Mouse (Mus musculus): Measurements from ENCODE around the gene Fgg.

DNA sequence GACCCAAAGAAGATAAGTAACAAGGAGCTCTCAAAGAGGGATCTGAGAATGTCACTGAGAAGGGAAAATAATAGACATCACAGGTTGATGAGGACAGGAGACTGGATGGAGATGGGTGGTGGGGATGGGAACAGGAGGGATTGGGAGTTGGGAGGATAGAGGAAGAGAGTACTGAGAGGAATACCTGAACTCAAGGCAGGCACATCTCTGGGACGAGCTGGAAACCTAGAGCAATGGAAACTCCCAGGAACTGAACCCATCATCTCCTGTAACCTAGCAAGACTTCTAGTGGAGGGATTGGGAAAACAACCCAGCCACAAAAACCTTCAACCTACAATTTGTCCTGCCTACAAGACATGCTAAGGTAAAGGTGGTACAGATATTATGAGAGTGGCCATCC, 8.7 kb downstream of the Fgg start:
- TF ChIP-seq POLR2A (IDR thresholded peaks at IDR 0.05; ENCODE audit: low read depth, low read length) (no peak), CTCF (IDR thresholded peaks at IDR 0.05; ENCODE audit: extremely low read depth, insufficient read length, insufficient replicate concordance, low read depth, low read length) (no peak)

Data from small intestine, adult 2 months (tissue).